14 mouse cellular contexts compared by ENCODE assay signal in the genomic region with DNA sequence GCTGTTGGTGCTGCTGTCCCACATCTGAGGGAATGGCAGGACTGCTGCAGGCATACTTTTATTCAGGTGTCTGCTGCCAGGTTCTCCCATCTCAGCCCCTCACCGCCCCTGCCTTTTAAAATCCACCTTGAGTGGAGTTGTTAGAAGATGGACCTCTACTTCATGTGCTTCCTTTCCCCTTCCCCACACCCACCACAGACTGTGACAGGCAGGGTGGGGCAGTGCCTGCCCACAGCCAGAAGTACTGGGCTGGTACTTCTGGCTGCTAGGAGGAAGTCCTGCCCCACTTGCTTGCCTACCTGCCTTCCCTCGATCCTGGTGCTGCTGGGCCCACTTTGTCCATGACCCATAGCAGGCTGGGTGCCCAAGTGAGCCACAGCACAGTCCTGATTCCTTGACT. TPM values are rescaled to one million over a fixed set of nuclear protein-coding genes. Genes with fewer than 3 reads are reported as not detected.
DNase-seq lines count a peak whose midpoint lies in the region; ATAC-seq lines count a peak whose summit lies in the region.
"Not testable (repeated sequence)": the region's sequence is repeated elsewhere in the genome, so short reads cannot be mapped to it uniquely, and the experiment has no call there.
"Had no signal": no experiment of that assay in that cellular context is flagged by ENCODE, and none has a peak within 500 bp of the region (broad histone marks: within the 10 kb centered on the region; RNA-seq: fewer than 3 reads in every experiment).

No protein-coding gene starts in this region.

- ATAC-seq in CD4-positive, CD25-positive, alpha-beta regulatory T cell, adult 4 months: peak; percentile 32
- ATAC-seq in common myeloid progenitor, adult 5-6 weeks (replicated peaks; ENCODE audit: low read depth, poor library complexity, severe bottlenecking): peak; percentile 73
- peak; percentile 53 to 75 for ATAC-seq in hematopoietic stem cell, adult 5-6 weeks (replicated peaks in 1 of 2; ENCODE audit: insufficient read depth in 1 of 2, low FRiP score in 2 of 2, low TSS enrichment in 1 of 2, low read depth in 1 of 2, poor library complexity in 2 of 2, severe bottlenecking in 2 of 2)
- ATAC-seq in megakaryocyte progenitor cell, adult 5-6 weeks (replicated peaks; ENCODE audit: poor library complexity): peak; percentile 54
- ATAC-seq in monocyte, adult 5-6 weeks (replicated peaks; ENCODE audit: insufficient number of reproducible peaks, low FRiP score, low TSS enrichment, poor library complexity, severe bottlenecking): peak; percentile 40

- not testable (repeated sequence) for H3K36me3 ChIP-seq in splenic B cell, adult 2 months (ENCODE audit: control insufficient read depth, insufficient read depth, low read length, poor library complexity, severe bottlenecking)

- DNase-seq in splenic B cell, adult 2 months (ENCODE audit: low read depth, low spot score): peak; percentile 19

- H3K27me3 ChIP-seq in splenic B cell, adult 2 months (ENCODE audit: control insufficient read depth, insufficient read depth, low read length, poor library complexity, severe bottlenecking): not testable (repeated sequence)

RNA-seq across cellular contexts. Expression of gene Clec2g, which starts 27.9 kb away (rescaled TPM):
- polyA plus RNA-seq in CD4-positive, CD25-positive, alpha-beta regulatory T cell, adult 4 months (2017; shearing (Covaris generic)): under 1 TPM in 1 of 2 experiments, not detected in 1; 0.17 TPM
- not detected in 2 replicates for total RNA-seq in common myeloid progenitor, adult 5-6 weeks (2017)
- total RNA-seq in hematopoietic stem cell, adult 5-6 weeks (2017): not detected in 2 replicates
- not detected in 2 replicates for total RNA-seq in megakaryocyte progenitor cell, adult 5-6 weeks (2015)
- total RNA-seq in megakaryocyte progenitor cell, adult 5-6 weeks (2017): not detected in 2 replicates
- 1.0 to 5.3 TPM in 2 of 3 replicates, not detected in the other for total RNA-seq in monocyte, adult 5-6 weeks (2017)
- polyA plus RNA-seq: cerebellum, adult 2 months; embryonic facial prominence, embryonic 11.5 days; erythroblast, embryonic 14.5 days; forebrain, embryonic 10.5 days; forebrain, embryonic 12.5 days; forebrain, embryonic 14.5 days; forebrain, embryonic 16.5 days; G1E had no signal

Comparison
In these comparisons a context has a peak if more than half of its experiments do, and no peak if none do; other contexts are left out.
1. Peak in every context shown above with its lines: DNase-seq and ATAC-seq.